Mouse (Mus musculus) small intestine, adult 2 months (tissue): ENCODE measurements around the gene Vwa2.

Source experiments
- CTCF ChIP-seq: fragments of 200-500 bp; IDR thresholded peaks from 2 replicates; pipeline ENCODE4 v1.5.1; 2012; ENCODE audit warnings: low read depth, mild to moderate bottlenecking, control low read depth, inconsistent platforms, low read length, moderate library complexity, mixed read lengths; ENCODE audit not compliant: insufficient replicate concordance, insufficient read length; ENCODE audit errors: extremely low read depth
- POLR2A ChIP-seq: fragments of 200-500 bp; IDR thresholded peaks from 2 replicates; pipeline ENCODE4 v1.6.1; 2012; ENCODE audit warnings: low read depth, mild to moderate bottlenecking, control low read depth, inconsistent platforms, low read length, moderate library complexity

GRCm38 (mm10) chr19:56950818-56951217 lies 76.8 kb downstream of the Vwa2 start:
- TF ChIP-seq CTCF (no peak), POLR2A (no peak)
